Mouse (Mus musculus) kidney, adult 9 months (tissue): ENCODE data around the gene Gm17027.
"Not testable (repeated sequence)": the region's sequence is repeated elsewhere in the genome, so short reads cannot be mapped to it uniquely, and the experiment has no call there.

Experiments
- DNase-seq: peaks from one replicate; pipeline ENCODE4 v3.0.0; 2022

The Gm17027 gene

DNA sequence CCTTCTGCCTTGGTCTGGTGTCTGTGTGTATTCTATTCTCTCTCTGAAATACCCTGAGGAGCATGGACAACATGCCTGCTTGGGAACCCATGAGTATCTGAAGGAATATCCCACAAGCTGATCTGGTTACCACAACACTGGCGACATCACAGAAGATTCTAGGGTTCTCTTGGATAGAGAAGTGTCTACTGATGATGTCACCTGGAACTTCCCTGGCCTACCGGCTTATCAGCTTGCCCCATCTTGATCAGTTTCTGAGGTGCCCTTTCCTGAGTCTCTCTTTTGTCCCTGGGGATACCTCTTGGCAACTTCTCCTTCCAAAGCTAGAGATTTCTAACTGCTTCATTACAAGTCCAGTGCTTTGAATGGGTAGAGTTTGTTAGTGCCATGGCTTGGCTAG lies at the start of gene Gm17027:
TSS of gene Gm17027 (minus strand) at position 101 of the 400 bp plus-strand sequence.
- DNase-seq, result not testable (repeated sequence)

DNA sequence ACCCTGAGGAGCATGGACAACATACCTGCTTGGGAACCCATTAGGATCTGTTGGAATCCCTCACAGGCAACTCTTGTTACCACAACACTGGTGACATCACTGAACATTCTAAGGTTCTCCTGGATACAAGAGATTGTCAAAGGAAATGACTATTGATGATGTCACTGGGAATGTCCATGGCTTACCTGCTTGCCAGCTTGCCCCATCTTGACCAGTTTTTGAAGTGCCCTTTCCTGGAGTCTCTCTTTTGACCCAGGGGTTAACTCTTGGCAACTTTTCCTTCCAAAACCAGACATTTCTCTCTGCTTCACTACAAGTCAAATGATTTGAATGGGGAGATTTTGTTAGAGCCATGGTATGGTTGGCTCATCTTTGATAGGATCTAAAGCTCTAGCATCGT lies 28.3 kb upstream of the Gm17027 start, which contains the start of gene Gm3573:
TSS of gene Gm3573 (minus strand) at position 101 of the 400 bp plus-strand sequence.
- DNase-seq, result not testable (repeated sequence)

DNA sequence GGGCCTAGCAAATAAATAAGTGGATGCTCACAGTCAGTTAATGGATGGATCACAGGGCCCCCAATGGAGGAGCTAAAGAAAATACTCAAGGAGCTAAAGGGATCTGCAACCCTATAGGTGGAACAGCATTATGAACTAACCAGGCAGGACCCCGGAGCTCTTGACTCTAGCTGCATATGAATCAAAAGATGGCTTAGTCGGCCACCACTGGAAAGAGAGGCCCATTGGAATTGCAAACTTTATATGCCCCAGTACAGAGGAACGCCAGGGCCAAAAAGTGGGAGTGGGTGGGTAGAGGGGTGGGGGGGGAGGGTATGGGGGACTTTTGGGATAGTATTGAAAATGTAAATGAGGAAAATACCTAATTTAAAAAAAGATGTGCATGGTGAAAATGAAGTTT lies 21.5 kb upstream of the Gm17027 start:
- DNase-seq, result peak; percentile 6

DNA sequence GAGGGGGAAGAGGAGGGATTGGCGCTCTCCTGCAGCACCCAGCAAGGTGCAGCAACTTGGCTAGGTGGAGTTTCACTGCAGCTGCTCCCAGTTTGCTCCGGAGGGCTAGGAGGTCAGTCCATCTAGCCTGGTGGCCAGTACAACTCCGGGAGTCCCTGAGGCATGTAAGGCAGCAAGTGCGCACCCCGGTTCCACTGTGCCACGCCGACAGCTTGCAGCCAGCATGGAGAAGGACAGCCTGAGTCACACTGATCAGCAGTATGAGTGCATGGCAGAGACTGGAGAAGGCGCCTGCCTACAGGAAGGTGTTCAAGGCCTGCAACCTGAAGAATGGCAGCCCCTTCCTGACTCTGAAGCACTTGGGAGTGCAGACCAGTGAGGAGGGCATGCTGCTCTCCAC lies 27.9 kb downstream of the Gm17027 start:
- DNase-seq, result not testable (repeated sequence)

DNA sequence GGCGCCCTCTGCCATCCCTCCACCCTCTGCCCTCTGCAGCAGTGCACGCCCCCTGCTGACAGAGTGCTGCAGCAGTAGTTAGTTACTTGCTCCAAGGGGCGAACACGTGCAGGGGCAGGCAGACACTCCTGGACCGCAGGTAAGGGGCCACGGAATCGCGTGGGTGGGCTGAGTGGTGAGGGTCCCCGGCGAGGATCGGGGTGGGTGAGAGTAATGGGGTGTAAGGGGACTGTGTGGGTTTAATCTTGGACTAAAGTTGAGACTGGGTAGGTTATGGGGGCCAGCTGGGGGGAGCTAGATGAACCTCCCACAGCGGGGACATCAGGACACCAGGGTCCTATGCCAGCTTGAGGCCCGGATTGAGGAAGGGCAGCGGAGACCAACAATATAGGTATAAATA lies 28.6 kb downstream of the Gm17027 start:
- not testable (repeated sequence) for DNase-seq

DNA sequence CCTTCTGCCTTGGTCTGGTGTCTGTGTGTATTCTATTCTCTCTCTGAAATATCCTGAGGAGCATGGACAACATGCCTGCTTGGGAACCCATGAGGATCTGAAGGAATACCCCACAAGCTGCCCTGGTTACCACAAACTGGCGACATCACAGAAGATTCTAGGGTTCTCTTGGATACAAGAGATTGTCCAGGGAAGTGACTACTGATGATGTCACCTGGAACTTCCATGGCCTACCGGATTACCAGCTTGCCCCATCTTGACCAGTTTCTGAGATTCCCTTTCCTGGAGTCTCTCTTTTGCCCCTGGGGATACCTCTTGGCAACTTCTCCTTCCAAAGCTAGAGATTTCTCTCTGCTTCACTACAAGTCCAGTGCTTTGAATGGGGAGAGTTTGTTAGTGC lies 45.2 kb downstream of the Gm17027 start, which contains the start of gene Gm7951:
TSS of gene Gm7951 (minus strand) at position 101 of the 400 bp plus-strand sequence.
- not testable (repeated sequence) for DNase-seq
